Mouse (Mus musculus): ENCODE measurements around the gene Bud23.

- TF ChIP-seq POLR2A (IDR thresholded peaks at IDR 0.05; ENCODE audit: borderline replicate concordance, control insufficient read depth, low read depth, low read length), result no peak
- TF ChIP-seq CTCF (IDR thresholded peaks at IDR 0.05; ENCODE audit: control insufficient read depth, insufficient read depth, low read length), result no peak
Observed at GRCm38 (mm10) chr5:135037946-135038345, 26.8 kb downstream of the Bud23 start.
